Mouse (Mus musculus): ENCODE results near the gene Gm14147. TPM values are rescaled to one million over a fixed set of nuclear protein-coding genes. Genes with fewer than 3 reads are reported as not detected.
"Not testable (repeated sequence)": the region's sequence is repeated elsewhere in the genome, so short reads cannot be mapped to it uniquely, and the experiment has no call there.

Gene Gm14147
- polyA plus RNA-seq (2016; fragmentation: Nextera tagmentation; extraction: Ambion mirVana), result not detected in 2 replicates

- not testable (repeated sequence) for H3K9me3 ChIP-seq; H3K9ac ChIP-seq; H3K36me3 ChIP-seq; ATAC-seq (ENCODE audit: insufficient number of reproducible peaks, insufficient read depth, low FRiP score, low TSS enrichment); H3K4me1 ChIP-seq; H3K27ac ChIP-seq; H3K4me3 ChIP-seq; H3K27me3 ChIP-seq; H3K4me2 ChIP-seq (replicated peaks)
- WGBS, result no CpG with 5 or more reads among the region's 3 CpGs
Observed at GRCm38 (mm10) chr2:151097945-151098344, at the start of gene Gm14147. Gm14147 (plus strand) TSS chr2:151098245.

DNA sequence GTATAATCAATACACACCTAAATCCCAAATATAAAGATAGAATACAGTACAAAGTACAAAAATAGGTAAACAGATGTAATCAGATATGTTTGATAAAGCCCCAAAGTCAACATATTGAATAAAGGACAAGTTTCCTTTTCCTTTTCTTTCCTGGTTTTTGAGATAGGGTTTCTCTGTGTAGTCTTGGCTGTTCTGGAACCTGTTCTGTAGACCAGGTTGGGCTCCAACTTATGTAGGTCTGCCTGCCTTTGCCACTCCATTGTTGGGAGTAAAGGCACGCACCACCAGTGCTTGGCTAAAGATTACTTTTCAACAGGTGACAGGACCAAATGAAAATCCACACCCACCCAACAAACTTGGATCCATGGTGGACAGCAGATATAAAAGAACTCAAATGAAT is 41.4 kb upstream of the Gm14147 start:
- ATAC-seq (ENCODE audit: insufficient number of reproducible peaks, insufficient read depth, low FRiP score, low TSS enrichment), result no peak
- Histone ChIP-seq H3K27me3 (no peaks in the 10 kb centered on the region), H3K27ac (no peak overlapping the region), H3K9me3 (no peaks in the 10 kb centered on the region), H3K4me1 (no peaks in the 10 kb centered on the region), H3K4me3 (no peak overlapping the region), H3K9ac (no peak overlapping the region), H3K36me3 (no peaks in the 10 kb centered on the region), H3K4me2 (replicated peaks) (no peak overlapping the region)
- 85% methylated on average over 1 of the region's 1 CpGs for WGBS

DNA sequence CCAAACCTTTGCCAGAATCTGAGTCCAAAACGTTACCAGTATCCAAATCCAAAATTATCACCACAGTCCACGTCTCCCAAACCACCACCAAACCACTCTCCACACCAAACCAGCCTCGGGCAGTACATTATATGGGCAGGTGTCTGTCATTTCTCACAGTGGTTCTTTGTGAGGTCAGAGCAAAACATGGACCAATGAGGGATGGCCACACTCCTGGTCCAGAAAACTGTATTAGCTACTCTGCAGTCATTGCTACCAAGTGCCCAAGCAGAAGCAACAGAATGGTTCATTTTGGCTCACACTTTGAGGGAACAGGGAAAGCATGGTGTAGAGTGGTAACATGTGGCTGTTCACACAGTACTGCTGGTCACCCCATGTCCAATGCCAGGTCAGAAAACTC is 5.8 kb upstream of the Gm14147 start, which contains the start of gene Gm14151:
Gene Gm14151 (minus strand): TSS at position 101 of the 400 bp plus-strand sequence.
- not testable (repeated sequence) for H3K4me2 ChIP-seq (replicated peaks); H3K9me3 ChIP-seq; H3K9ac ChIP-seq; H3K27ac ChIP-seq; H3K4me1 ChIP-seq; H3K36me3 ChIP-seq; H3K4me3 ChIP-seq; ATAC-seq (ENCODE audit: insufficient number of reproducible peaks, insufficient read depth, low FRiP score, low TSS enrichment); H3K27me3 ChIP-seq
- WGBS, result no CpG with 5 or more reads among the region's 3 CpGs

Other genes starting within 250 kb of the Gm14147 start
- 66.3 and 67.7 TPM in 2 replicates for gene Abhd12, start 193.5 kb upstream of the Gm14147 start, polyA plus RNA-seq (2016; fragmentation: Nextera tagmentation; extraction: Ambion mirVana)
- 58.9 and 59.1 TPM in 2 replicates for gene Gins1, start 192.8 kb upstream of the Gm14147 start, polyA plus RNA-seq (2016; fragmentation: Nextera tagmentation; extraction: Ambion mirVana)
- 12.3 and 13.7 TPM in 2 replicates for gene Ninl, start 58.9 kb upstream of the Gm14147 start, polyA plus RNA-seq (2016; fragmentation: Nextera tagmentation; extraction: Ambion mirVana)
- 48.3 and 52.0 TPM in 2 replicates for gene Nanp, start 58.8 kb upstream of the Gm14147 start, polyA plus RNA-seq (2016; fragmentation: Nextera tagmentation; extraction: Ambion mirVana)
- gene Gm14151, start 5.9 kb upstream of the Gm14147 start, polyA plus RNA-seq (2016; fragmentation: Nextera tagmentation; extraction: Ambion mirVana), result not detected in 2 replicates

Data from embryonic facial prominence, embryonic 12.5 days (tissue).